Comparison of ENCODE assay signal across 8 mouse cellular contexts in the genomic region with DNA sequence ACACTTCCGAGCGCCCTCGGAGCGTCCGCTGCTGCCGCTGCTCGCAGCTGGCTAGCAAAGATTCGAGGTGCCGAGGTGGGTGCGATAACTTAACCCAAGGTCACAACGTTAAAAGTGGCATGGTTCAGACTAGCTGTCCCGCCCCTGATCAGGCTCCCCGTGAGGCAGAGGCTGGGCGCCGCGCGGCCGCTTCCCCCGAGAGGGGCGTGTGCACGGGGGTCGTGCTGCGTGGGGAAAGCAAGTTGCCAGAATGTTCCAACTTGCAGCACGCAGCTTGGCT. TPM values are rescaled to one million over a fixed set of nuclear protein-coding genes. Genes with fewer than 3 reads are reported as not detected.
DNase-seq lines count a peak whose midpoint lies in the region; ATAC-seq and TF ChIP-seq lines count a peak whose summit lies in the region.

No protein-coding gene starts in this region.

- in situ Hi-C loops in CH12.LX (cut with MboI; ENCODE audit: low pct_ligation_motif_present, low pct_unique_long_range_greater_than_20kb, low sequenced_read_pairs), result loop anchor here (25.0 kb wide), 1 partner anchor 111 kb away; no protein-coding TSS in a partner anchor

- intact Hi-C loops in heart, adult 2 months (cut with DNase I), result loop anchor here (10.0 kb wide), 1 partner anchor 114 kb away; no protein-coding TSS in a partner anchor
- intact Hi-C loops in heart, postnatal 36 days (cut with DNase I), result loop anchor here (10.0 kb wide), 1 partner anchor 224 kb away; no protein-coding TSS in a partner anchor

- no peak for DNase-seq in heart, adult 2 months
- DNase-seq in heart, postnatal 36 days, result no peak
- no peak for DNase-seq in CH12.LX (ENCODE audit: extremely low read depth)
- DNase-seq in liver, postnatal 0 days, result no peak
- DNase-seq in spleen, postnatal 10 days (ENCODE audit: low spot score in 2 of 2), result no peak
- DNase-seq in layer of hippocampus, postnatal 10 days (ENCODE audit: low spot score in 2 of 2), result no peak
- no peak for DNase-seq in cerebellum, adult 9-10 months

- H3K27me3 ChIP-seq in heart, adult 2 months (ENCODE audit: control insufficient read depth, insufficient read depth, low read length), result peaks cover 3% of the 10 kb centered on the region; the same call in 1 of the 2 replicates
- peaks cover 17% of the 10 kb centered on the region for H3K27me3 ChIP-seq in CH12.LX (replicated peaks)
- peaks cover 23% of the 10 kb centered on the region; the same call in 1 of the 2 replicates for H3K27me3 ChIP-seq in forebrain, embryonic 15.5 days
- H3K27me3 ChIP-seq in liver, postnatal 0 days (ENCODE audit: insufficient read depth, low read length), result peaks cover 51% of the 10 kb centered on the region

- H3K36me3 ChIP-seq in heart, adult 2 months (ENCODE audit: control insufficient read depth, insufficient read depth, low read length), result no peaks in the 10 kb centered on the region
- H3K36me3 ChIP-seq in CH12.LX (replicated peaks in 1 of 2; ENCODE audit: control insufficient read depth in 1 of 2, insufficient read depth in 1 of 2, low read length in 1 of 2), result no peaks in the 10 kb centered on the region
- no peaks in the 10 kb centered on the region for H3K36me3 ChIP-seq in forebrain, embryonic 15.5 days
- no peaks in the 10 kb centered on the region for H3K36me3 ChIP-seq in liver, postnatal 0 days (replicated peaks; ENCODE audit: insufficient read depth, low read length)

- peak overlapping the region; percentile 46 for H3K4me3 ChIP-seq in heart, adult 2 months
- H3K4me3 ChIP-seq in CH12.LX (replicated peaks in 1 of 3; ENCODE audit: low read depth in 2 of 3, low read length in 2 of 3, poor library complexity in 1 of 3), result peak overlapping the region in 2 of 3 experiments; percentile 38 to 42
- peak overlapping the region; percentile 56 for H3K4me3 ChIP-seq in forebrain, embryonic 15.5 days
- peak overlapping the region; percentile 45 for H3K4me3 ChIP-seq in liver, postnatal 0 days (ENCODE audit: low read depth, low read length)

- TF ChIP-seq CTCF in heart, adult 2 months (IDR thresholded peaks at IDR 0.05), result no peak
- TF ChIP-seq CTCF in CH12.LX (conservative IDR thresholded peaks at IDR 0.05 in 1 of 2, IDR thresholded peaks at IDR 0.05 in 1 of 2; ENCODE audit: low read depth in 2 of 2, low read length in 2 of 2), result no peak
- TF ChIP-seq CTCF in liver, postnatal 0 days (IDR thresholded peaks at IDR 0.05; ENCODE audit: low read depth), result no peak

- dilution Hi-C loops in CH12.LX (cut with MboI; ENCODE audit: extremely low pct_ligation_motif_present, extremely low pct_unique_long_range_greater_than_20kb, low sequenced_read_pairs), result no loop called here

- TF ChIP-seq RAD21 in CH12.LX (IDR thresholded peaks at IDR 0.05; ENCODE audit: low read depth, low read length), result no peak

- TF ChIP-seq POLR2A in heart, adult 2 months (IDR thresholded peaks at IDR 0.05; ENCODE audit: insufficient read depth, low read depth, low read length), result no peak
- TF ChIP-seq POLR2A in CH12.LX (IDR thresholded peaks at IDR 0.05; ENCODE audit: low read depth, low read length), result no peak

- TF ChIP-seq EP300 in heart, adult 2 months (IDR thresholded peaks at IDR 0.05; ENCODE audit: insufficient read depth, low read depth, low read length), result no peak
- no peak for TF ChIP-seq EP300 in CH12.LX (IDR thresholded peaks at IDR 0.05; ENCODE audit: low read length)
- no peak for TF ChIP-seq EP300 in liver, postnatal 0 days (IDR thresholded peaks at IDR 0.05; ENCODE audit: low read depth)

- no peak overlapping the region for H3K9ac ChIP-seq in heart, adult 2 months (ENCODE audit: low read depth, low read length)
- H3K9ac ChIP-seq in CH12.LX (ENCODE audit: insufficient read depth, low read depth), result no peak overlapping the region
- peak overlapping the region; percentile 51 for H3K9ac ChIP-seq in forebrain, embryonic 15.5 days (replicated peaks)
- no peak overlapping the region for H3K9ac ChIP-seq in liver, postnatal 0 days (replicated peaks)

- no peak for ATAC-seq in forebrain, embryonic 15.5 days (replicated peaks)
- ATAC-seq in liver, postnatal 0 days, result no peak

- WGBS in heart, adult 2 months, result 12% methylated on average over 24 of the region's 24 CpGs
- WGBS in forebrain, embryonic 15.5 days, result 9% methylated on average over 23 of the region's 24 CpGs
- WGBS in liver, postnatal 0 days (ENCODE audit: insufficient replicate concordance), result 21% methylated on average over 24 of the region's 24 CpGs

- peak overlapping the region; percentile 74 for H3K4me2 ChIP-seq in CH12.LX (ENCODE audit: insufficient read depth, low read depth, poor library complexity, severe bottlenecking)
- peak overlapping the region; percentile 95 for H3K4me2 ChIP-seq in forebrain, embryonic 15.5 days (replicated peaks)
- H3K4me2 ChIP-seq in liver, postnatal 0 days (ENCODE audit: low read depth, low read length), result peak overlapping the region; percentile 81

- no peaks in the 10 kb centered on the region for H3K79me2 ChIP-seq in heart, adult 2 months (replicated peaks; ENCODE audit: control insufficient read depth, insufficient read depth, low read length)
- H3K79me2 ChIP-seq in CH12.LX (replicated peaks; ENCODE audit: control insufficient read depth, extremely low read depth, insufficient read depth, poor library complexity, severe bottlenecking), result no peaks in the 10 kb centered on the region

- H3K9me3 ChIP-seq in CH12.LX (replicated peaks; ENCODE audit: low read length), result no peaks in the 10 kb centered on the region
- no peaks in the 10 kb centered on the region for H3K9me3 ChIP-seq in forebrain, embryonic 15.5 days
- no peaks in the 10 kb centered on the region for H3K9me3 ChIP-seq in liver, postnatal 0 days (ENCODE audit: low read length)

- H3K27ac ChIP-seq in heart, adult 2 months, result no peak overlapping the region
- no peak overlapping the region for H3K27ac ChIP-seq in CH12.LX (ENCODE audit: insufficient read depth, low read depth)
- H3K27ac ChIP-seq in forebrain, embryonic 15.5 days (replicated peaks), result no peak overlapping the region
- no peak overlapping the region for H3K27ac ChIP-seq in liver, postnatal 0 days (ENCODE audit: low read depth)

- peaks cover 2% of the 10 kb centered on the region; the same call in 1 of the 2 replicates for H3K4me1 ChIP-seq in heart, adult 2 months (ENCODE audit: control insufficient read depth, insufficient read depth, low read length)
- H3K4me1 ChIP-seq in CH12.LX (ENCODE audit: control insufficient read depth in 1 of 2, insufficient read depth in 2 of 2), result peaks cover 0 to 18% of the 10 kb centered on the region in 2 experiments; a peak in 2 of 4 replicates
- H3K4me1 ChIP-seq in forebrain, embryonic 15.5 days, result peaks cover 27% of the 10 kb centered on the region
- no peaks in the 10 kb centered on the region for H3K4me1 ChIP-seq in liver, postnatal 0 days (ENCODE audit: insufficient read depth)

TF ChIP-seq in CH12.LX, 34 proteins besides CTCF, POLR2A, EP300 and RAD21:
- TF ChIP-seq ZNF384 (IDR thresholded peaks at IDR 0.05; ENCODE audit: low read depth, low read length), result no peak
- 0 out of 2 replicates have a peak, but pooled peaks have one; percentile 35 for TF ChIP-seq UBTF (IDR thresholded peaks at IDR 0.05; ENCODE audit: low read depth, low read length)
- no peak for TF ChIP-seq E2F4 (IDR thresholded peaks at IDR 0.05; ENCODE audit: insufficient replicate concordance, low read depth, low read length)
- TF ChIP-seq USF1 (IDR thresholded peaks at IDR 0.05; ENCODE audit: low read depth, low read length), result no peak
- no peak for TF ChIP-seq CHD2 (IDR thresholded peaks at IDR 0.05; ENCODE audit: low read length)
- no peak for TF ChIP-seq MAZ (IDR thresholded peaks at IDR 0.05; ENCODE audit: low read depth, low read length)

RNA-seq across cellular contexts. Expression of a gene that starts 1.1 kb away (rescaled TPM):
- total RNA-seq in heart, adult 2 months (2021), result 1 to 10 TPM in 1 of 2 experiments, under 1 TPM in 1; 0.93 to 1.0 TPM
- 3.5 and 5.2 TPM in 2 replicates for polyA plus RNA-seq in heart, adult 2 months (2012; rRNA removed)
- 1 to 10 TPM; 1.3 to 2.3 TPM for total RNA-seq in heart, postnatal 36 days (2021)
- total RNA-seq in CH12.LX (2012; rRNA removed) (0.51 and 0.59 TPM in 2 replicates), CH12.LX (2014; rRNA removed) (0.86 and 1.4 TPM in 2 replicates)
- polyA plus RNA-seq in CH12.LX (2012; ENCODE audit: insufficient read length, low read depth), result 2.7 and 3.6 TPM in 2 replicates
- polyA plus RNA-seq in forebrain, embryonic 15.5 days (2015; fragmentation: Nextera tagmentation; extraction: Ambion mirVana), result 7.0 and 8.7 TPM in 2 replicates
- polyA plus RNA-seq in liver, postnatal 0 days (2015; fragmentation: Nextera tagmentation; extraction: Ambion mirVana), result 0.74 and 0.78 TPM in 2 replicates
- 1 to 10 TPM; 3.1 to 3.2 TPM for total RNA-seq in layer of hippocampus, postnatal 10 days (2021)
